Mouse (Mus musculus) midbrain, embryonic 14.5 days (tissue): ENCODE results near the gene Dpp6. TPM values are rescaled to one million over a fixed set of nuclear protein-coding genes. Genes with fewer than 3 reads are reported as not detected.

Source experiments
- ATAC-seq: fragments of 200-750 bp; cut with Nextera tagmentation; 2 replicates; pipeline ENCODE4 v1.8.0; 2017; ENCODE audit warnings: moderate number of reproducible peaks, moderate library complexity; ENCODE audit not compliant: low FRiP score, low TSS enrichment
- DNase-seq: peaks from one replicate; pipeline ENCODE4 v3.0.0-alpha.2; 2015
- H3K27ac ChIP-seq: fragments of 300-500 bp; sonication (generic); replicated peaks from 2 replicates; pipeline ENCODE4 v1.5.1; 2014; ENCODE audit warnings: mild to moderate bottlenecking, low read depth, low read length, moderate library complexity
- H3K27me3 ChIP-seq: fragments of 300-500 bp; sonication (generic); 2 replicates; pipeline ENCODE4 v1.6.1; 2014; ENCODE audit warnings: low read length, control low read depth, mixed read lengths; ENCODE audit not compliant: control insufficient read depth, insufficient read depth
- H3K36me3 ChIP-seq: fragments of 300-500 bp; sonication (generic); 2 replicates; pipeline ENCODE4 v1.6.1; 2014; ENCODE audit warnings: low read length, control low read depth; ENCODE audit not compliant: control insufficient read depth, insufficient read depth
- H3K4me1 ChIP-seq: fragments of 300-500 bp; sonication (generic); 2 replicates; pipeline ENCODE4 v1.6.1; 2014; ENCODE audit warnings: mild to moderate bottlenecking, antibody characterized with exemption, low read length, control low read depth; ENCODE audit not compliant: control insufficient read depth, insufficient read depth
- H3K4me2 ChIP-seq: fragments of 300-500 bp; sonication (generic); 2 replicates; pipeline ENCODE4 v1.6.1; 2014; ENCODE audit warnings: mild to moderate bottlenecking, low read length, moderate library complexity
- H3K4me3 ChIP-seq: fragments of 300-500 bp; sonication (generic); replicated peaks from 2 replicates; pipeline ENCODE4 v1.5.1; 2014; ENCODE audit warnings: low read depth, low read length
- H3K9ac ChIP-seq: fragments of 300-500 bp; sonication (generic); replicated peaks from 2 replicates; pipeline ENCODE4 v1.6.1; 2014; ENCODE audit warnings: mild to moderate bottlenecking, low read length, moderate library complexity
- H3K9me3 ChIP-seq: fragments of 300-500 bp; sonication (generic); 2 replicates; pipeline ENCODE4 v1.6.1; 2016; ENCODE audit warnings: low read length, control low read depth, mixed read lengths; ENCODE audit not compliant: control insufficient read depth
- WGBS: fragments of 180-500 bp; shearing (Covaris S2); extraction: QIAGEN DNeasy Blood & Tissue Kit; methylation state at CpG from one replicate; pipeline ENCODE4 v1.1.7; 2014; 5-methylcytosine and 5-hydroxymethylcytosine counted together
- polyA plus RNA-seq: library from polyadenylated mRNA; unstranded; fragments of >200 nt; fragmentation: Nextera tagmentation; extraction: Ambion mirVana; gene quantifications from 2 replicates; pipeline ENCODE4 v1.2.1, GENCODE M21; 2014

Gene Dpp6
- polyA plus RNA-seq, 1 experiment from 2014 or later: 72.6 TPM

DNA sequence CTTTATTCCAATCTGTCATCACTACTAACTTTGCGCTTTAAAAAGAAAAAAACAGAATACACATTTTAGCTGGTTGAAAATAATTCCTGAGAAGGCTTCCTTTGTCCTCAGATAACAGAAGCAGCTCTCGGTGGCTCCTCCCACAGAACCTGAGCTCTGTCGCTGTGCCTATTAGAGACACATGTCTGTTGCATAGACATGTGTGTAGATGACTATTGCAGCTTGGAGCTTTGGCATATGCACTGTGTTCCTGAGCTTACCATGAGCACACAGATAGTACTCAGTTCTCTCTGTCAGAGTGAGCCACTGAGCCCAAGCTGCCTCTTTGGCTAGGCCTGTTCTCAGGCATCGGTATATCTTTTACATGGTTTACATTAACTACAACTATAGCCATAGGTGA, 732.3 kb downstream of the Dpp6 start:
- no peaks in the 10 kb centered on the region for H3K27me3 ChIP-seq
- no peaks in the 10 kb centered on the region for H3K9me3 ChIP-seq
- H3K4me1 ChIP-seq: no peaks in the 10 kb centered on the region
- H3K4me3 ChIP-seq: no peak overlapping the region
- ATAC-seq (no peak), DNase-seq (no peak)
- H3K9ac ChIP-seq: no peak overlapping the region
- WGBS: 88% methylated on average over 4 of the region's 4 CpGs
- no peak overlapping the region for H3K27ac ChIP-seq
- no peak overlapping the region for H3K4me2 ChIP-seq
- no peaks in the 10 kb centered on the region for H3K36me3 ChIP-seq

DNA sequence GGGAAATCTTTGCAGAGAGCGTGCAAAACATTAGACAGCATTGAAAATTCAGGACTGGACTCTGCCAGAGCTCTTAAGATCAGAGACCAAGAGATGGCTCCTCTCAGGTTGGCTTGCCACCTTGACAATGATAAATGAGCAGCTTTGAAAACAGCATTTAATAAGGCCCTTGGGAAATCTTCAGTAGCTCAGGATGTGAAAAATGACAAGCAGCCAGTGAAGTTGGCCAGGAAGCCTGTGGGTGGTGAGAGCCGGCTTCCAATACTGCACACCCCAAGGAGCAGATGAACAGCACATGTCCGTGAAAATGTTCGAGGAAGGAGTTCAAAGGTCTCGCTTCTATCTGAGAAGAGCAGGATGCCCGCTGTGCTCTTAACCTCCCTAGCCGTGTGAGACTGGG, 748.7 kb downstream of the Dpp6 start:
- Histone ChIP-seq H3K9me3 (no peaks in the 10 kb centered on the region), H3K4me1 (no peaks in the 10 kb centered on the region), H3K4me2 (no peak overlapping the region), H3K27ac (0 out of 2 replicates have a peak overlapping the region, but pooled peaks have one; percentile 45), H3K4me3 (no peak overlapping the region), H3K9ac (no peak overlapping the region), H3K36me3 (no peaks in the 10 kb centered on the region), H3K27me3 (no peaks in the 10 kb centered on the region)
- ATAC-seq (no peak), DNase-seq (no peak)
- 66% methylated on average over 7 of the region's 7 CpGs for WGBS

DNA sequence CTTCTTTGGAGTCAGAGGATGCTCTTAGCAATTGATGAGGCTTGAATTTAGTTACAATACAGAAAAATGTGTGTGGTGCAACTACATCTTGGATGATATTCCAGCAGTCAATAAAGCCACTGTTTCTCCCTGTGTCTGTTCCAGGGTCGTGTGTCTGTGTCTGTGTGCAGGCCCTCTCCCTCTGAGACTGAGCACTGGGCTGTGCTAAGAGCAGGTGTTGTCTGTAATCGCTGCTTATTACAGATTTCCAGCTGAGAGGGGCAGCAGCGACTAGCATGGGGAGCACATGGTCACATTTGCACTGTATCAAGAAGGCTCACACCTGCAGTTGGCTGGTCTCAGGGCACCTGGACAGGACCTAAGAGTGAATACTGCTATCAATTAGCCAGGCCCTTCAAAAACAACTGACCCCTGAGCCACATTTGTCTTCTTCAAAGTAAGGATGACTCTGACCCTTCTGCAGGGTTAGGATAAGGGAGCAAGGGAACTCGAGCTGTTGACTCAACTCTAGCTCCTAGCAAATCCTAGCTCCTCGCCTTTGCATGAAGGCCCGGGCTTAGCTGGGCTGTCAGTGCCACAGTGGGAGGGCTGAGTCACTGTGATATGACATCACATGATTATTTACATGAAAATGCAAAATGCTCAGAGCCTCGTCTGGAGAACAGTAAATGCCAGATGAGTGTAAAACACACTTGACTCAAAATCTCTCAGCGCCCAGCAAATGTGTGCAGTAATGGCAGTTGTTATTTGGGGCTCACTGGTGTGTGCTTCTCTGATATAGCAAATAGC, 771.2 kb downstream of the Dpp6 start:
- no peaks in the 10 kb centered on the region for H3K36me3 ChIP-seq
- no peak for ATAC-seq
- peaks cover 3% of the 10 kb centered on the region; the same call in 1 of the 2 replicates for H3K4me1 ChIP-seq
- no peaks in the 10 kb centered on the region for H3K27me3 ChIP-seq
- no peak overlapping the region for H3K9ac ChIP-seq
- H3K4me3 ChIP-seq: no peak overlapping the region
- H3K4me2 ChIP-seq: no peak overlapping the region
- no peaks in the 10 kb centered on the region for H3K9me3 ChIP-seq
- WGBS: 50% methylated on average over 8 of the region's 8 CpGs
- peak overlapping the region; percentile 41; the same call in 1 of the 2 replicates for H3K27ac ChIP-seq
- DNase-seq: no peak

DNA sequence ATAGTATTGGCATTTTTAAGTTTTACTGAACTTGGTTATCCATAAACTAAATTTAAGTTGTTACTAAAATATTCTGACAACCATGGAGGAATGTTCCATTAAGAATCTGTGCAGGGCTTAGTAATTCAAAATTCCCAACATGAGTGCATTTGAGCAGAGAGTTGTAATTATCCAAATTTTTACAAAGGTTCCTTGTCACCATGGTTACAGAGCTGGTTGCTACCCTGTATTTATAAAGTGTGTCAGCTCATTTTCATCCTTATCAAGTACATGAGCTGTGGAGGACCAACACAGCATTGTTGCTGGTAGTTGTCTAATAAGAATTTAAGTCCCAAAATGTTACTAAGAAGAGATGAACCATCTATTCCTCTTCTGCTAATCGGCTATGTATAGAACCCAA, 787.1 kb downstream of the Dpp6 start:
- no peak overlapping the region for H3K9ac ChIP-seq
- H3K4me2 ChIP-seq: no peak overlapping the region
- 90% methylated on average over 1 of the region's 1 CpGs for WGBS
- DNase-seq (no peak), ATAC-seq (no peak)
- H3K27ac ChIP-seq: no peak overlapping the region
- H3K27me3 ChIP-seq: no peaks in the 10 kb centered on the region
- H3K4me1 ChIP-seq: no peaks in the 10 kb centered on the region
- H3K9me3 ChIP-seq: no peaks in the 10 kb centered on the region
- no peaks in the 10 kb centered on the region; the same call in 1 of the 2 replicates for H3K36me3 ChIP-seq
- H3K4me3 ChIP-seq: no peak overlapping the region

DNA sequence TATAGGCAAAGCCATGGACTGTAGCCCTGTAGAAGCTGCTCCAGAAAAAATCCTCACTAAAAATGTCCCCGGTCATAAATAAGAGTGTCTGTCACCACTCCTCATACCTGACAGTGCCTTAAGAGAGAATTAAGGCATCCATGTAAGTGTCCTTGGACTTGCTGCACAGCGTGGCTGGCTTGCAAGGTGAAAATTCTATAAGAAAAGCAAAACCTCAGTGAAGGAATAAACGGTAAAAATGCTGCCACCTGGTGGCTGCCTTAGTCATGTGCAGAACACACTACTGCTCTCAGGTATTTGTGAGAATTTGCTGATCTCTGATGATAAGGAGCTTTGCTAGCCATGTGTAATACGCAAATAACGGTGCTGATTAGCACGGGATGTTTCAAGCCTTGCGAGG, 798.8 kb downstream of the Dpp6 start:
- ATAC-seq: peak; percentile 46; the same call in 1 of the 2 replicates
- 35% methylated on average over 7 of the region's 7 CpGs for WGBS
- Histone ChIP-seq H3K36me3 (no peaks in the 10 kb centered on the region), H3K27me3 (no peaks in the 10 kb centered on the region), H3K4me1 (no peaks in the 10 kb centered on the region), H3K9ac (no peak overlapping the region), H3K4me2 (no peak overlapping the region), H3K27ac (no peak overlapping the region), H3K4me3 (no peak overlapping the region), H3K9me3 (no peaks in the 10 kb centered on the region)
- peak; percentile 93 for DNase-seq

DNA sequence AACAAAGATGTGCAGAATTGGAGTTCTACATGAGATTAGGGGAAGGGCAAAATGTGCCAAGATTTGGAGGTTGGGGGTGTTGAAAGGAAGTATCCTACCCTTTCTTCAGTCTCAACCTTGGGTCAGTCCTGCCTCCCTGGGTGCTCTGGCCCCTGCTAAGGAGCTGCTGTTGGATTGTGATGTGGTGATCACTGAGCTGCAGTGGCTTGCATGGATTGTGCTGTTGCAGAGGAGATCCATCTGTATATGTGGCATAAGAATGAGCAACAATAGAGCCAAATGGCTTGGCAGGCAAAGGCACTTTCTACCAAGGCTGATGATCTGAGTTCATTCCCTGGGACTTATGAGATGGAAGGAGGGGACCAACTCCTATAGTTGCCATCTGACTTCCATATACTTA, 804.8 kb downstream of the Dpp6 start:
- Histone ChIP-seq H3K4me1 (no peaks in the 10 kb centered on the region), H3K9ac (no peak overlapping the region), H3K4me3 (no peak overlapping the region), H3K36me3 (no peaks in the 10 kb centered on the region), H3K9me3 (no peaks in the 10 kb centered on the region), H3K4me2 (no peak overlapping the region), H3K27me3 (no peaks in the 10 kb centered on the region), H3K27ac (no peak overlapping the region)
- no peak for DNase-seq
- ATAC-seq: no peak

DNA sequence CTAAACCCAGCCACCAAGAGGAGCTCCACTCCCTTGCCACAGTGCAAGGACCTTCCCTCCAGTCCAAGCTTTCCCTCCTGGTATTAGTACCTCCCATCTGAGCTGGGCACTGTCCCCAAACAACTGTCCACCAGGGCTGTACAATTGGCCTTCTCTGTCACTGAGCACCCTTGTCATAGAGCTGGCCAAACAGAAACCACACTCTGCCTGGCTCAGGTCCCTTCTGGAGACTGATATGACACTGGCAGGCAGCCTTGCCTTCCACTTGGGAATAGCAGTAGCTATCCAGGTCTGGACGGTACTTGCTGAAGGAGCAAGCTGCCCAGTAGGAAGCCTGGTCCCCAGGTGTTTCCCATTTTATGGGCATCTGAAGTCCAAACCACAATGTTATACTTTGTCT, 806.9 kb downstream of the Dpp6 start:
- no peak for ATAC-seq
- Histone ChIP-seq H3K9ac (no peak overlapping the region), H3K4me1 (no peaks in the 10 kb centered on the region), H3K4me3 (no peak overlapping the region), H3K9me3 (no peaks in the 10 kb centered on the region), H3K27me3 (no peaks in the 10 kb centered on the region), H3K36me3 (no peaks in the 10 kb centered on the region), H3K27ac (no peak overlapping the region), H3K4me2 (no peak overlapping the region)
- 88% methylated on average over 1 of the region's 1 CpGs for WGBS
- DNase-seq: no peak

DNA sequence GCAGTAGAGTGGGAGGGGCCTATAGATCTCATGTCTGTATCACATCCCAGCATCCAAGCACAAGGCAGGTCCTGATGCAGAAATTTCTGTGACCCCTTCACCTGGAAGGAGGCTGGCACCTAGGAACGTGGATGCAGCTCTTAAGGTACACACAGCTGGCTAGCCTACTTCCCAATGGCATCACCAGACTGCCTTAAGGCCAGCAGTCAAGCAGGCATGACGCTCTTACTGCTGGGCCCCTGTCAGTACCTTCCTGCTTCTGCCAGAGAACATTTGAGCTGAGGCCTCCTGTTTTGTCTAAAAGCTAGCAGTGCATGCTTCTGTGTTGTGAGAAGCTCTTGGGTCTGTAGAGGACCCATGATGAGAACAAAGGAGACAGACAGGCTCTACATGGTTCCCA, 815.1 kb downstream of the Dpp6 start:
- Histone ChIP-seq H3K27ac (no peak overlapping the region), H3K9me3 (no peaks in the 10 kb centered on the region), H3K9ac (no peak overlapping the region), H3K36me3 (peaks cover 24% of the 10 kb centered on the region), H3K27me3 (no peaks in the 10 kb centered on the region), H3K4me3 (no peak overlapping the region), H3K4me1 (no peaks in the 10 kb centered on the region), H3K4me2 (no peak overlapping the region)
- DNase-seq: no peak
- ATAC-seq: no peak
- 90% methylated on average over 2 of the region's 2 CpGs for WGBS

DNA sequence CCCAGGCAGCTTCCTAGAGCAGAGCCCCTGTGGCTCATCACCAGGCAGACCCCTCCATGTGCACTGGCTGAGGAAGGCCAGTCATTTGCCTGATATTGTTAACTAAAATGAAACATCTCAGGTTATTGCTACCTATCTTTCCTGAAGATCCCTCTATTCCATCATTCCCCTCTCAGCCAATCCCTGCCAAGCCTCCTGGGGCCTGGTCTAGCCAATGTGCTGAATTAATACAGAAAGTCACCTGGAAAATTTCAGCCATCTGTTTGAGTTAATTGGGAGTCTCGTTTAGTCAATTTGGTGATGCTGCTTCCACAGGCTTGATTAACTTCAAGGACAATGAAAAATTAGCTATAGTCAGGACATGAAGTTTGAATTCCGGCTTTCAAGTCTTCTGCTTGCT, 818.9 kb downstream of the Dpp6 start:
- Histone ChIP-seq H3K9ac (no peak overlapping the region), H3K4me1 (no peaks in the 10 kb centered on the region), H3K4me3 (no peak overlapping the region), H3K36me3 (peaks cover 32% of the 10 kb centered on the region), H3K9me3 (no peaks in the 10 kb centered on the region), H3K27ac (no peak overlapping the region), H3K27me3 (no peaks in the 10 kb centered on the region), H3K4me2 (no peak overlapping the region)
- no peak for ATAC-seq
- no peak for DNase-seq
- WGBS: 80% methylated on average over 2 of the region's 2 CpGs
